Mouse (Mus musculus) forebrain, embryonic 14.5 days (tissue): Measurements from ENCODE around the gene Khnyn. TPM values are rescaled to one million over a fixed set of nuclear protein-coding genes. Genes with fewer than 3 reads are reported as not detected.

Experiments used
- ATAC-seq: fragments of 200-750 bp; cut with Nextera tagmentation; 2 replicates; pipeline ENCODE4 v1.8.0; 2017; ENCODE audit warnings: mild to moderate bottlenecking, moderate library complexity
- DNase-seq: peaks from one replicate; pipeline ENCODE4 v3.0.0-alpha.2; 2015; ENCODE audit warnings: low spot score
- H3K27ac ChIP-seq: fragments of 300-500 bp; sonication (generic); 2 replicates; pipeline ENCODE4 v1.5.1; 2014; ENCODE audit warnings: low read depth, mild to moderate bottlenecking, control low read depth, low read length, moderate library complexity
- H3K27me3 ChIP-seq: fragments of 300-500 bp; sonication (generic); replicated peaks from 2 replicates; pipeline ENCODE4 v1.6.1; 2014; ENCODE audit warnings: low read length, control low read depth, mixed read lengths; ENCODE audit not compliant: control insufficient read depth, insufficient read depth
- H3K36me3 ChIP-seq: fragments of 300-500 bp; sonication (generic); 2 replicates; pipeline ENCODE4 v1.6.1; 2014; ENCODE audit warnings: low read length, control low read depth; ENCODE audit not compliant: control insufficient read depth, insufficient read depth
- H3K4me1 ChIP-seq: fragments of 300-500 bp; sonication (generic); 2 replicates; pipeline ENCODE4 v1.6.1; 2014; ENCODE audit warnings: antibody characterized with exemption, low read length, control low read depth; ENCODE audit not compliant: control insufficient read depth, insufficient read depth
- H3K4me2 ChIP-seq: fragments of 300-500 bp; sonication (generic); 2 replicates; pipeline ENCODE4 v1.6.1; 2014; ENCODE audit warnings: mild to moderate bottlenecking, control low read depth, low read length
- H3K4me3 ChIP-seq: fragments of 300-500 bp; sonication (generic); 2 replicates; pipeline ENCODE4 v1.5.1; 2014; ENCODE audit warnings: low read depth, low read length, control low read depth
- H3K9ac ChIP-seq: fragments of 300-500 bp; sonication (generic); 2 replicates; pipeline ENCODE4 v1.6.1; 2014; ENCODE audit warnings: mild to moderate bottlenecking, low read length, control low read depth, moderate library complexity
- H3K9me3 ChIP-seq: fragments of 300-500 bp; sonication (generic); replicated peaks from 2 replicates; pipeline ENCODE4 v1.6.1; 2016; ENCODE audit warnings: low read length, control low read depth, mixed read lengths; ENCODE audit not compliant: control insufficient read depth
- WGBS: fragments of 180-500 bp; shearing (Covaris S2); extraction: QIAGEN DNeasy Blood & Tissue Kit; methylation state at CpG from one replicate; pipeline ENCODE4 v1.1.7; 2014; 5-methylcytosine and 5-hydroxymethylcytosine counted together
- polyA plus RNA-seq: library from polyadenylated mRNA; unstranded; fragments of >200 nt; fragmentation: Nextera tagmentation; extraction: Ambion mirVana; gene quantifications from 2 replicates; pipeline ENCODE4 v1.2.1, GENCODE M21; 2014

Khnyn gene
- polyA plus RNA-seq, 1 experiment from 2014 or later, result 4.6 TPM

- WGBS, result 93% methylated on average over 14 of the region's 14 CpGs
- ATAC-seq, result no peak
- no peak overlapping the region for H3K4me2 ChIP-seq
- H3K9ac ChIP-seq, result no peak overlapping the region
- peaks cover 88% of the 10 kb centered on the region for H3K36me3 ChIP-seq
- H3K27me3 ChIP-seq, result no peaks in the 10 kb centered on the region
- no peaks in the 10 kb centered on the region for H3K9me3 ChIP-seq
- H3K4me3 ChIP-seq, result no peak overlapping the region
- H3K4me1 ChIP-seq, result no peaks in the 10 kb centered on the region
- no peak for DNase-seq
- H3K27ac ChIP-seq, result no peak overlapping the region
Observed at GRCm38 (mm10) chr14:55868230-55869026, 16.3 kb upstream of the Khnyn start.

GRCm38 (mm10) chr14:55869538-55869937, 15.2 kb upstream of the Khnyn start:
- ATAC-seq (no peak), DNase-seq (no peak)
- H3K4me3 ChIP-seq, result no peak overlapping the region
- 95% methylated on average over 6 of the region's 6 CpGs for WGBS
- H3K27ac ChIP-seq, result no peak overlapping the region
- peaks cover 80% of the 10 kb centered on the region for H3K36me3 ChIP-seq
- H3K9me3 ChIP-seq, result no peaks in the 10 kb centered on the region
- no peaks in the 10 kb centered on the region for H3K4me1 ChIP-seq
- no peak overlapping the region for H3K9ac ChIP-seq
- H3K4me2 ChIP-seq, result no peak overlapping the region
- H3K27me3 ChIP-seq, result no peaks in the 10 kb centered on the region

- Histone ChIP-seq H3K9me3 (no peaks in the 10 kb centered on the region), H3K4me3 (no peak overlapping the region), H3K4me2 (no peak overlapping the region), H3K27me3 (no peaks in the 10 kb centered on the region), H3K27ac (no peak overlapping the region), H3K9ac (no peak overlapping the region), H3K4me1 (no peaks in the 10 kb centered on the region), H3K36me3 (peaks cover 57% of the 10 kb centered on the region)
- WGBS, result 93% methylated on average over 12 of the region's 12 CpGs
- no peak for ATAC-seq
- no peak for DNase-seq
Observed at GRCm38 (mm10) chr14:55872039-55872438, 12.7 kb upstream of the Khnyn start.

- Histone ChIP-seq H3K9me3 (no peaks in the 10 kb centered on the region), H3K27ac (no peak overlapping the region), H3K27me3 (no peaks in the 10 kb centered on the region), H3K36me3 (peaks cover 54% of the 10 kb centered on the region), H3K4me2 (no peak overlapping the region), H3K9ac (no peak overlapping the region), H3K4me3 (no peak overlapping the region), H3K4me1 (no peaks in the 10 kb centered on the region)
- 89% methylated on average over 17 of the region's 17 CpGs for WGBS
- ATAC-seq (no peak), DNase-seq (no peak)
Observed at GRCm38 (mm10) chr14:55872551-55872950, 12.2 kb upstream of the Khnyn start.

GRCm38 (mm10) chr14:55873242-55873713, 11.5 kb upstream of the Khnyn start:
- Histone ChIP-seq H3K36me3 (peaks cover 47% of the 10 kb centered on the region), H3K9ac (peak overlapping the region; percentile 37; the same call in 1 of the 2 replicates), H3K27me3 (no peaks in the 10 kb centered on the region), H3K4me1 (no peaks in the 10 kb centered on the region), H3K27ac (no peak overlapping the region), H3K4me2 (peak overlapping the region; percentile 33; the same call in 1 of the 2 replicates), H3K4me3 (no peak overlapping the region), H3K9me3 (no peaks in the 10 kb centered on the region)
- 83% methylated on average over 8 of the region's 8 CpGs for WGBS
- no peak for ATAC-seq
- no peak for DNase-seq

- Histone ChIP-seq H3K4me2 (peak overlapping the region; percentile 33), H3K9ac (peak overlapping the region; percentile 37), H3K9me3 (no peaks in the 10 kb centered on the region), H3K4me1 (no peaks in the 10 kb centered on the region), H3K27ac (no peak overlapping the region; the same call in 1 of the 2 replicates), H3K27me3 (no peaks in the 10 kb centered on the region), H3K36me3 (peaks cover 40% of the 10 kb centered on the region), H3K4me3 (peak overlapping the region; percentile 16; the same call in 1 of the 2 replicates)
- WGBS, result 15% methylated on average over 30 of the region's 30 CpGs
- ATAC-seq, result peak; percentile 78
- DNase-seq, result peak; percentile 79
Observed at GRCm38 (mm10) chr14:55873714-55874683, 10.7 kb upstream of the Khnyn start.

- 34% methylated on average over 14 of the region's 14 CpGs for WGBS
- Histone ChIP-seq H3K9me3 (no peaks in the 10 kb centered on the region), H3K27me3 (no peaks in the 10 kb centered on the region), H3K4me2 (no peak overlapping the region), H3K27ac (no peak overlapping the region), H3K9ac (no peak overlapping the region), H3K4me1 (no peaks in the 10 kb centered on the region), H3K4me3 (no peak overlapping the region), H3K36me3 (0 out of 2 replicates have a peak, but pooled peaks cover 5% of the 10 kb centered on the region)
- ATAC-seq, result no peak
- DNase-seq, result no peak
Observed at GRCm38 (mm10) chr14:55877469-55878315, 7.1 kb upstream of the Khnyn start.

- no peak overlapping the region for H3K9ac ChIP-seq
- H3K9me3 ChIP-seq, result no peaks in the 10 kb centered on the region
- ATAC-seq (no peak), DNase-seq (no peak)
- no peaks in the 10 kb centered on the region for H3K36me3 ChIP-seq
- no peaks in the 10 kb centered on the region for H3K4me1 ChIP-seq
- no peak overlapping the region for H3K4me2 ChIP-seq
- no peaks in the 10 kb centered on the region for H3K27me3 ChIP-seq
- H3K27ac ChIP-seq, result no peak overlapping the region
- 47% methylated on average over 7 of the region's 7 CpGs for WGBS
- no peak overlapping the region for H3K4me3 ChIP-seq
Observed at GRCm38 (mm10) chr14:55878316-55878940, 6.3 kb upstream of the Khnyn start.
